Mouse (Mus musculus): ENCODE data around the gene Mxi1. TPM values are rescaled to one million over a fixed set of nuclear protein-coding genes. Genes with fewer than 3 reads are reported as not detected.

Gene Mxi1
- total RNA-seq, 2 experiments from 2014 or later, result 38.1 to 40.5 TPM

DNA sequence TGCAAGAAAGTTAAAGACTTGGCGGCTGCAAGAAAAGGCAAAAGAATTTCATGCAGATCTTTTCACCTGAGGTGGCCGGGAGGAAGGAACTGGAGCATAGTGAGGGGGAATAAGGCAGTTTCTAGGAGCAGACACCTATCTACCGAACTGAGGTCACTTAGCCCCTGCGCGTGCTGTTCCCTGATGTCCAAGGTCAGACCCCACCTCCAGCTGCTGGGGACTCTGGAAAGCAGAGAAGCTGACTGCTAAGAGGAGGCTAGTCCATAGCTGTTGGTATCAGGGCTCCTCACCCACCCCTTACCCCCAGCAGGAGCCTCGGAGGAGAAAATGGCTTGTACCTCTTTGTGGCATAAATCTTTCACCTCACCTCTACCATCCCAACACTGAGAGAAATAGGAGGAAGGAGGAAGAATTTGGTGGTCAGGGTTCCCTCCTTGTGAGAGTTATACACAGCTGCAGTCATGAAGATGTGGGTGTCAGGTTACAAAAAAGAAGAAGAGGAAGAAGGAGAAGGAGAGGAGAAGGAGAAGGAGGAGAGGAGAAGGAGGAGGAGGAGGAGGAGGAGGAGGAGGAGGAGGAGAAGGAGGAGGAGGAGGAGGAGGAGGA, 111.4 kb downstream of the Mxi1 start:
- DNase-seq (ENCODE audit: low spot score in 2 of 2), result no peak

DNA sequence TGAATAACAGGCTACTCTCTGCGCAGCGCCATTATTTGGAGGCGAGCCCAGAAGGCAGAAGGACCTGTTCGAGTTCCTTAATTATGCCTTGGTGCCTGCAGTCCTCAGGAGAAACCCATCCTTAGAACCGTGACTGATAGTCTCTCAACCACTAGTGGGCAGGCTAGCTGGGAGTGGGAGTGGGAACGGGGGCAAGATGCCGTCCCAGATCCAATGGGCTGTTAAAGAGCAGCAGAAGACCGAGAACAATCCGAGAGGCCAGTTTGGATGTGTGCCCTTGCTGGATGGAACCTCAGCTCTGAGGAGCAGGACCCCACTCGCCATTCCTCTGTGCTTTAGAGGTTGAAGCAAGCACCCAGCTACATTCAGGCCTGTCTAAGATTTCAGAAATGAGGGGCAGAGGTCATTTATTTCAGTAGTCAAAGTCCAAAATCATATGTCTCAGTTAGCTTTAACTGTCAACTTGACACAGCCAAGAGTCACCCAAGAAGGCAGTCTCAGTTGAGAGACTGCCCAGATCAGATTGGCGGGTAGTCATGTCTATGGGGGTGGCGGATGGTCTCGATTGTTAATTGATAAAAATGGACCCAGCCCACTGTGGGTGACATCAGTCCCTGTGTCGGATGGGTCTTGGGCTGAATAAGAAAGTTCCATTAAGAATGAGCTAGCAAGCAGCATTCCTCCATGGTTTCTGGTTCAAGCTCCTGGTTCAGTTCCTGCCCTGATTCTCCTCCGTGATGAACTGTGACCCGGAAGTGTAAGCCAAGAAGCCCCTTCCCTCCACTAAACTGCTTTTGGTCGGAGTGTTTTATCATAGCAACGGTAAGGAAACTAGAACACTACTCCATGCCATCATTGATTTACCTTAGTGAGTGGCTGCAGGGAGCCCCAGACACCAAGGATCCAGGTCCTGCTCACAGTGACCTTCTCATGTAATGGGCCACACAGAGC, 112.3 kb downstream of the Mxi1 start:
- DNase-seq (ENCODE audit: low spot score in 2 of 2), result no peak

DNA sequence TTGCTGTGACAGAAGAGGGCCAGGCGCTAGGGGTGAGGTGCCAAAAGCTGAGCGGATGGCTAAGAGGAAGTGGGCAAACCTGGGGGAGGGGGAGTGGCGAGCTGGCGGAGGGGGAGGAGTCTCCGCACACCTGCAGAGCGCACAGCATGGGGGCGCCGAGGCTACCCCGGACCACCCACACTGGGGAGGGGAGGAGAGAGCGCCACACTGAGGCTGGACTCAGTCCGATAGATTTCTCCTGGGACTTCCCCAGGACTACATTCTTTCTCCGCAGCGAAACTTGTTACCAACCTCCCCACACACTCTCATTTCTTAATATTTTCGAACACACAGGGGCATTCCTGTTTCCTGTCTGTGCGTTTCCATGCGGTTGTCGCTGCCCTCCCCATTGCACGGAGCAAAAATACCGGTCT, 113.0 kb downstream of the Mxi1 start:
- no peak for DNase-seq (ENCODE audit: low spot score in 2 of 2)

DNA sequence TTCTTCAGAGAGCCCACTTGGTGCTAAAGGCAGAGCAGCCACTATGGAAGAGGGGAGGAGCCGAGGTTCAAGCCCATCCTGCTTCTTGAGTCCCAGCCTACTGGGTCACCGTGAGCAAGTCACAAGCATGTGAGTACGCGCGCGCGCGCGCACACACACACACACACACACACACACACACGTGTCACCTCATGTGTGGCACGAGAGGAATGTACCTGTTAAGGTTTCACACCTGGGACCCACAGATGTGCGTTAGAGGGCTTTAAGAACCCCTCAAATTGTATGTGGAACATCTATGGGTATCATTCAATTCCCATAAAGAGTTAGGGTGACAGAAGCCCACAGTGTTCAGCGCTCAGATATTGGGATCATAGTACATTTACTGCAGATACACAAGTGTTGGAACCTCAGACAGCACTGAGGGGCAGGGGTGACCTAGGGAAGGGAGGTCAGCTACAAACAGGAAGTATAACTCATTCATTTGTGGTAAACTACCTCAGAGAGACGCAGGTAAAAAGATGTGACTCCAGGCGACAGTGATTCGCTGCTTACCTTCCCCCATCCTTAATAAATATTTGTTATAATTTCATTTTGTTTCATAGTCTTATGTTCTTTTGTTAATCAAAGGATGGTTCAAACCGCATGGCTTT, 113.6 kb downstream of the Mxi1 start:
- no peak for DNase-seq (ENCODE audit: low spot score in 2 of 2)

DNA sequence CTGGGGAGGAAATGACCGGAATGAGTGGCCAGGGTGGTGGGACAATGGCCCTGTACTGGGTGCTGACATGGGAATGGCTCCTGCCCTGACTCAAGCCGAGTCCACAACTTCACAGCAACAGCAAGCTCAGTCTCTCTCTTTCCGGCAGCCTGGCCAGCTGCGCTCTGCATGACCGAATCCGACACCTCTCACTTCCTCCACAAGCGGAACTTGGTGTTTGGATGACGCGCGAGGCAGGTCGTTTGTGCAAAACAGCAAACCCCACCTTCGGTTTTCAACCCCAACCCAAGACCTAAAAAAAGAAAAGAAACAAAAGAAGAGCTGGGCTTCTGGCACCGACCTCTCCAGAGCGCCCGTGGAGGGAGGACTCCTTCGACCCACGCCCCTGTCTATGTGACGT, 114.3 kb downstream of the Mxi1 start:
- DNase-seq (ENCODE audit: low spot score in 2 of 2), result no peak

Other genes starting within 250 kb of the Mxi1 start
- gene Add3, start 170.1 kb upstream of the Mxi1 start, total RNA-seq (2021), result 10 to 100 TPM; 81.7 to 87.2 TPM
- not detected for gene Gm10197, start 61.2 kb downstream of the Mxi1 start, total RNA-seq (2021)
- gene Smndc1, start 80.1 kb downstream of the Mxi1 start, total RNA-seq (2021), result 10 to 100 TPM; 49.1 to 52.1 TPM
- gene Dusp5, start 218.6 kb downstream of the Mxi1 start, total RNA-seq (2021), result 1 to 10 TPM; 6.0 to 7.9 TPM

Data from adrenal gland, postnatal 4 days (tissue).